Mouse (Mus musculus) heart, postnatal 0 days (tissue): ENCODE results near the gene Arhgef28. TPM values are rescaled to one million over a fixed set of nuclear protein-coding genes. Genes with fewer than 3 reads are reported as not detected.

ENCODE experiments used
- ATAC-seq: fragments of 200-750 bp; cut with Nextera tagmentation; 2 replicates; pipeline ENCODE4 v1.8.0; 2017; ENCODE audit warnings: low read depth, moderate number of reproducible peaks, moderate library complexity; ENCODE audit not compliant: insufficient read depth
- DNase-seq: peaks from one replicate; pipeline ENCODE4 v3.0.0-alpha.2; 2016; ENCODE audit warnings: low spot score
- H3K27ac ChIP-seq: fragments of 300-500 bp; sonication (generic); 2 replicates; pipeline ENCODE4 v1.5.1; 2014; ENCODE audit warnings: low read depth, mild to moderate bottlenecking
- H3K27me3 ChIP-seq: fragments of 300-500 bp; sonication (generic); 2 replicates; pipeline ENCODE4 v1.6.1; 2014; ENCODE audit warnings: low read length, mixed read lengths; ENCODE audit not compliant: control insufficient read depth, insufficient read depth
- H3K36me3 ChIP-seq: fragments of 300-500 bp; sonication (generic); replicated peaks from 2 replicates; pipeline ENCODE4 v1.6.1; 2014; ENCODE audit warnings: low read length, mixed read lengths; ENCODE audit not compliant: control insufficient read depth, insufficient read depth
- H3K4me1 ChIP-seq: fragments of 300-500 bp; sonication (generic); 2 replicates; pipeline ENCODE4 v1.6.1; 2014; ENCODE audit warnings: antibody characterized with exemption; ENCODE audit not compliant: control insufficient read depth, insufficient read depth
- H3K4me2 ChIP-seq: fragments of 300-500 bp; sonication (generic); 2 replicates; pipeline ENCODE4 v1.6.1; 2014; ENCODE audit warnings: low read depth, mild to moderate bottlenecking, low read length, moderate library complexity
- H3K4me3 ChIP-seq: fragments of 300-500 bp; sonication (generic); 2 replicates; pipeline ENCODE4 v1.5.1; 2014; ENCODE audit warnings: low read depth, low read length
- H3K9ac ChIP-seq: fragments of 300-500 bp; sonication (generic); replicated peaks from 2 replicates; pipeline ENCODE4 v1.6.1; 2014; ENCODE audit warnings: low read depth, low read length, mixed read lengths
- H3K9me3 ChIP-seq: fragments of 300-500 bp; sonication (generic); replicated peaks from 2 replicates; pipeline ENCODE4 v1.6.1; 2016; ENCODE audit warnings: low read length; ENCODE audit not compliant: control insufficient read depth
- CTCF ChIP-seq: IDR thresholded peaks from 2 replicates; pipeline ENCODE4 v1.5.1; 2016; ENCODE audit warnings: antibody characterized with exemption, control low read depth, low read depth
- EP300 ChIP-seq: IDR thresholded peaks from 2 replicates; pipeline ENCODE4 v1.6.1; 2016; ENCODE audit warnings: antibody characterized with exemption, low read depth
- WGBS: fragments of 180-500 bp; shearing (Covaris S2); extraction: QIAGEN DNeasy Blood & Tissue Kit; methylation state at CpG from one replicate; pipeline ENCODE4 v1.1.7; 2014; 5-methylcytosine and 5-hydroxymethylcytosine counted together
- polyA plus RNA-seq: library from polyadenylated mRNA; unstranded; fragments of >200 nt; fragmentation: Nextera tagmentation; extraction: Ambion mirVana; gene quantifications from 2 replicates; pipeline ENCODE4 v1.2.1, GENCODE M21; 2015
- total RNA-seq: library from RNA; depleted of rRNA; stranded (reverse); fragments of >200 nt; gene quantifications from 2 replicates; pipeline ENCODE4 v1.2.3, GENCODE M21; 2014; ENCODE audit warnings: low replicate concordance; rRNA removed

The Arhgef28 gene
- total RNA-seq (10.5 and 16.2 TPM in 2 replicates), polyA plus RNA-seq (6.9 and 7.2 TPM in 2 replicates)

- H3K27ac ChIP-seq = peak within 1 kb of the TSS; percentile 84
- TF ChIP-seq CTCF = peak; percentile 54
- no peak for TF ChIP-seq EP300
- peaks cover 9% of the 10 kb centered on the region for H3K4me1 ChIP-seq
- H3K9me3 ChIP-seq = no peaks in the 10 kb centered on the region
- WGBS = under 1% methylated on average over 52 of the region's 76 CpGs
- H3K36me3 ChIP-seq = no peaks in the 10 kb centered on the region
- H3K4me3 ChIP-seq = peak within 1 kb of the TSS; percentile 69
- ATAC-seq (peak; percentile 91), DNase-seq (peak; percentile 56)
- H3K9ac ChIP-seq = peak within 1 kb of the TSS; percentile 57
- H3K27me3 ChIP-seq = peaks cover 7% of the 10 kb centered on the region; the same call in 1 of the 2 replicates
- peak within 1 kb of the TSS; percentile 97 for H3K4me2 ChIP-seq
These were observed at the start of gene Arhgef28 for GRCm38 (mm10) chr13:98205771-98206545. Gene Arhgef28, minus strand, starts transcription at chr13:98206439.

- TF ChIP-seq EP300 (no peak), CTCF (peak; percentile 19)
- Histone ChIP-seq H3K9ac (no peak overlapping the region), H3K27me3 (no peaks in the 10 kb centered on the region), H3K4me3 (no peak overlapping the region), H3K27ac (no peak overlapping the region), H3K36me3 (peaks cover 91% of the 10 kb centered on the region), H3K4me2 (no peak overlapping the region), H3K4me1 (no peaks in the 10 kb centered on the region), H3K9me3 (no peaks in the 10 kb centered on the region)
- 67% methylated on average over 9 of the region's 9 CpGs for WGBS
- ATAC-seq (no peak), DNase-seq (peak; percentile 11)
These were observed 48.7 kb upstream of the Arhgef28 start for GRCm38 (mm10) chr13:98254921-98255320.

GRCm38 (mm10) chr13:98249594-98249993 lies 43.4 kb upstream of the Arhgef28 start:
- Histone ChIP-seq H3K4me1 (no peaks in the 10 kb centered on the region), H3K27me3 (no peaks in the 10 kb centered on the region), H3K9ac (no peak overlapping the region), H3K27ac (no peak overlapping the region), H3K4me2 (no peak overlapping the region), H3K36me3 (peaks cover 66% of the 10 kb centered on the region), H3K4me3 (no peak overlapping the region), H3K9me3 (no peaks in the 10 kb centered on the region)
- 91% methylated on average over 10 of the region's 10 CpGs for WGBS
- no peak for ATAC-seq
- DNase-seq = no peak
- TF ChIP-seq EP300 (no peak), CTCF (no peak)

GRCm38 (mm10) chr13:98245386-98245785 lies 39.1 kb upstream of the Arhgef28 start:
- Histone ChIP-seq H3K4me1 (no peaks in the 10 kb centered on the region), H3K36me3 (peaks cover 27% of the 10 kb centered on the region), H3K4me3 (no peak overlapping the region), H3K9ac (no peak overlapping the region), H3K9me3 (no peaks in the 10 kb centered on the region), H3K4me2 (no peak overlapping the region), H3K27me3 (no peaks in the 10 kb centered on the region), H3K27ac (no peak overlapping the region)
- ATAC-seq = no peak
- 68% methylated on average over 7 of the region's 7 CpGs for WGBS
- TF ChIP-seq EP300 (no peak), CTCF (no peak)
- no peak for DNase-seq

GRCm38 (mm10) chr13:98244571-98245350 lies 38.5 kb upstream of the Arhgef28 start:
- no peak overlapping the region for H3K4me2 ChIP-seq
- no peaks in the 10 kb centered on the region for H3K27me3 ChIP-seq
- H3K9me3 ChIP-seq = no peaks in the 10 kb centered on the region
- DNase-seq (no peak), ATAC-seq (no peak)
- H3K27ac ChIP-seq = no peak overlapping the region
- no peak overlapping the region for H3K9ac ChIP-seq
- WGBS = 58% methylated on average over 4 of the region's 5 CpGs
- H3K36me3 ChIP-seq = peaks cover 21% of the 10 kb centered on the region
- no peak overlapping the region for H3K4me3 ChIP-seq
- no peak for TF ChIP-seq CTCF
- no peak for TF ChIP-seq EP300
- H3K4me1 ChIP-seq = no peaks in the 10 kb centered on the region
